Mouse (Mus musculus) NIH3T3 (cell line): ENCODE results near the gene Olfr1036.
"Not testable (repeated sequence)": the region's sequence is repeated elsewhere in the genome, so short reads cannot be mapped to it uniquely, and the experiment has no call there.

Experiments used
- DNase-seq: peaks from one replicate; pipeline ENCODE4 v3.0.0-alpha.2; 2012; ENCODE audit warnings: low read depth

Gene Olfr1036

GRCm38 (mm10) chr2:86073692-86074091, at the start of gene Olfr1036:
Gene Olfr1036, plus strand, starts transcription at chr2:86073992.
- DNase-seq = not testable (repeated sequence)

GRCm38 (mm10) chr2:86045561-86045960, 28.2 kb upstream of the Olfr1036 start, which contains the start of gene Olfr1034:
Gene Olfr1034, plus strand, starts transcription at chr2:86045861.
- DNase-seq = no peak

- DNase-seq = not testable (repeated sequence)
Observed at GRCm38 (mm10) chr2:86050777-86051176, 23.0 kb upstream of the Olfr1036 start.

DNA sequence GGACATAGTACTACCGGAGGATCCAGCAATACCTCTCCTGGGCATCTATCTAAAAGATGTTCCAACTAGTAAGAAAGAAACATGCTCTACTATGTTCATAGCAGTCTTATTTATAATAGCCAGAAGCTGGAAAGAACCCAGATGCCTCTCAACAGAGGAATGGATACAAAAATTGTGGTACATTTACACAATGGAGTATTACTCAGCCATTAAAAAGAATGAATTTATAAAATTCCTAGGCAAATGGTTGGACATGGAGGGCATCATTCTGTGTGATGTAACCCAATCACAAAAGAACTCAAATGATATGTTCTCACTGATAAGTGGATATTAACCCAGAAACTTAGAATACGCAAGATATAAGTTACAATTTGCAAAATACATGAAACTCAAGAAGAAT, 10.0 kb upstream of the Olfr1036 start:
- DNase-seq = not testable (repeated sequence)

GRCm38 (mm10) chr2:86070189-86070588, 3.6 kb upstream of the Olfr1036 start:
- DNase-seq = no peak

DNA sequence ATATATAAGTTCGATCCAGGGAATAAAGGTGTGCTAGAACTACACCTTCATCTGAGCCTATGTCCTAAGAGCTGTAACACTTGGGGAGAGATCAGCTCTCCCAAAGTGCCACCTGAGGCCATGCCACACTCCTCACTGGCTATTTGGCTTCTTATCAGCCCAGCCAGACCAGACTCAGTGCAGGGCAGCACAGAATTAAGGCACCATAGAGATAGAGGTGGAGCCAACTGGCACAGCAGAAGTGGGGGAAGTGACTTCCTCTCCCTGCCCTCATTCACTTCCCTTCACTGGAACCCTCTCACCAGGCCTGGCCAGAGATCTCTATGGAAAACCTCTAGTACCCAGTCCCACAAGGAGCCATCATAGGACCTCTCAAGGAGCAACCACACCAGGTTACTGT, 6.7 kb downstream of the Olfr1036 start:
- not testable (repeated sequence) for DNase-seq

- DNase-seq = no peak
Observed at GRCm38 (mm10) chr2:86087285-86087684, 13.5 kb downstream of the Olfr1036 start, which contains the start of gene Olfr1037. Gene Olfr1037, minus strand, starts transcription at chr2:86087385.
